Comparison of ENCODE assay signal across 14 mouse cellular contexts in the genomic region with DNA sequence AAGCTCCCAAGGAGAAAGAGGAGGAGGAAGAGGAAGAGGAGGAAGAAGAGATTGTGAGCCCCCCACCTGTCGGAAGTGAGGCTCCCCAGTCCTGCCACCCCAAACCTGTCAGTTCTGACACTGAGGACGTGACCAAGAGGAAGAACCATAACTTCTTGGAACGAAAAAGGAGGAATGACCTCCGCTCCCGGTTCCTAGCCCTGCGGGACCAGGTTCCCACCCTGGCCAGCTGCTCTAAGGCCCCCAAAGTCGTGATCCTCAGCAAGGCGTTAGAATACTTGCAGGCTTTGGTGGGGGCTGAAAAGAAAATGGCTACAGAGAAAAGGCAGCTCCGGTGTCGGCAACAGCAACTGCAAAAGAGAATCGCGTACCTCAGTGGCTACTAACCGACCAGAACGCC. TPM values are rescaled to one million over a fixed set of nuclear protein-coding genes. Genes with fewer than 3 reads are reported as not detected.
A peak's percentile ranks its signal among the peaks of the same experiment; 100 is the strongest.
DNase-seq lines count a peak whose midpoint lies in the region; ATAC-seq and TF ChIP-seq lines count a peak whose summit lies in the region.
"Had no signal": no experiment of that assay in that cellular context is flagged by ENCODE, and none has a peak within 500 bp of the region (broad histone marks: within the 10 kb centered on the region; RNA-seq: fewer than 3 reads in every experiment).

No protein-coding gene starts in this region.

- intact Hi-C loops in gastrocnemius, adult 2 months (cut with DNase I), result no loop called here

- H3K4me3 ChIP-seq in gastrocnemius, adult 2 months, result peak overlapping the region; percentile 21
- H3K4me3 ChIP-seq in hindbrain, embryonic 13.5 days, result peak overlapping the region; percentile 87
- H3K4me3 ChIP-seq in midbrain, embryonic 13.5 days (replicated peaks), result peak overlapping the region; percentile 81
- H3K4me3 ChIP-seq in heart, embryonic 11.5 days (ENCODE audit: low read depth, low read length), result no peak overlapping the region
- H3K4me3 ChIP-seq: heart, adult 2 months; limb, embryonic 15.5 days had no signal

- peaks cover 59% of the 10 kb centered on the region for H3K4me1 ChIP-seq in hindbrain, embryonic 13.5 days (replicated peaks)
- H3K4me1 ChIP-seq in midbrain, embryonic 13.5 days (replicated peaks), result peaks cover 59% of the 10 kb centered on the region
- peaks cover 5% of the 10 kb centered on the region for H3K4me1 ChIP-seq in heart, embryonic 11.5 days (ENCODE audit: control insufficient read depth, insufficient read depth, low read length)

- peak overlapping the region; percentile 77 for H3K9ac ChIP-seq in hindbrain, embryonic 13.5 days
- peak overlapping the region; percentile 63 for H3K9ac ChIP-seq in midbrain, embryonic 13.5 days (replicated peaks)
- no peak overlapping the region for H3K9ac ChIP-seq in heart, embryonic 11.5 days (ENCODE audit: low read depth, low read length)
- H3K9ac ChIP-seq: limb, embryonic 15.5 days; lung, embryonic 14.5 days had no signal

- no peak for DNase-seq in gastrocnemius, adult 2 months
- DNase-seq in gastrocnemius, postnatal 25 days, result no peak
- no peak for DNase-seq in lung, postnatal 36 days
- no peak for DNase-seq in thymus, postnatal 36 days
- no peak for DNase-seq in lung, postnatal 25 days (ENCODE audit: low spot score)
- DNase-seq: heart, adult 2 months; heart, postnatal 14 days; kidney, postnatal 36 days; lung, embryonic 14.5 days had no signal

- TF ChIP-seq CTCF in gastrocnemius, adult 2 months (IDR thresholded peaks at IDR 0.05), result no peak

- no peaks in the 10 kb centered on the region for H3K9me3 ChIP-seq in hindbrain, embryonic 13.5 days
- H3K9me3 ChIP-seq in midbrain, embryonic 13.5 days, result no peaks in the 10 kb centered on the region
- H3K9me3 ChIP-seq in heart, embryonic 11.5 days (replicated peaks; ENCODE audit: control insufficient read depth, low read length), result no peaks in the 10 kb centered on the region
- H3K9me3 ChIP-seq: limb, embryonic 15.5 days had no signal

- no peak for ATAC-seq in hindbrain, embryonic 13.5 days (ENCODE audit: low FRiP score)
- ATAC-seq in midbrain, embryonic 13.5 days, result no peak
- ATAC-seq in heart, embryonic 11.5 days (replicated peaks; ENCODE audit: insufficient number of reproducible peaks, low FRiP score, low TSS enrichment), result no peak
- ATAC-seq: intestine, postnatal 0 days had no signal

- WGBS in hindbrain, embryonic 13.5 days, result 28% methylated on average over 14 of the region's 14 CpGs
- WGBS in midbrain, embryonic 13.5 days, result 20% methylated on average over 14 of the region's 14 CpGs
- 67% methylated on average over 14 of the region's 14 CpGs for WGBS in heart, embryonic 11.5 days (ENCODE audit: insufficient replicate concordance)

- no peak overlapping the region for H3K27ac ChIP-seq in gastrocnemius, adult 2 months
- H3K27ac ChIP-seq in hindbrain, embryonic 13.5 days, result peak overlapping the region; percentile 94
- peak overlapping the region; percentile 96 for H3K27ac ChIP-seq in midbrain, embryonic 13.5 days
- H3K27ac ChIP-seq in heart, embryonic 11.5 days (ENCODE audit: low read depth, low read length), result no peak overlapping the region
- H3K27ac ChIP-seq: heart, adult 2 months; limb, embryonic 15.5 days had no signal

- H3K36me3 ChIP-seq in hindbrain, embryonic 13.5 days, result peaks cover 25% of the 10 kb centered on the region
- peaks cover 40% of the 10 kb centered on the region for H3K36me3 ChIP-seq in midbrain, embryonic 13.5 days
- H3K36me3 ChIP-seq in heart, embryonic 11.5 days (ENCODE audit: control insufficient read depth, insufficient read depth, low read length), result no peaks in the 10 kb centered on the region

- H3K27me3 ChIP-seq in hindbrain, embryonic 13.5 days, result no peaks in the 10 kb centered on the region
- H3K27me3 ChIP-seq in midbrain, embryonic 13.5 days, result no peaks in the 10 kb centered on the region
- peaks cover 49% of the 10 kb centered on the region for H3K27me3 ChIP-seq in heart, embryonic 11.5 days (ENCODE audit: control insufficient read depth, insufficient read depth, low read length)
- H3K27me3 ChIP-seq: limb, embryonic 15.5 days had no signal

- peak overlapping the region; percentile 83 for H3K4me2 ChIP-seq in hindbrain, embryonic 13.5 days
- peak overlapping the region; percentile 84 for H3K4me2 ChIP-seq in midbrain, embryonic 13.5 days (replicated peaks)
- H3K4me2 ChIP-seq in heart, embryonic 11.5 days, result no peak overlapping the region
- H3K4me2 ChIP-seq: limb, embryonic 15.5 days had no signal

RNA-seq across cellular contexts. Expression of a gene that starts 4.7 kb away (rescaled TPM):
- under 1 TPM; 0.13 to 0.42 TPM for total RNA-seq in gastrocnemius, adult 2 months (2021)
- total RNA-seq in gastrocnemius, postnatal 25 days (2021), result under 1 TPM; 0.46 to 0.62 TPM
- polyA plus RNA-seq in hindbrain, embryonic 13.5 days (2015; fragmentation: Nextera tagmentation; extraction: Ambion mirVana), result 75.9 and 77.3 TPM in 2 replicates
- 95.2 and 101 TPM in 2 replicates for polyA plus RNA-seq in midbrain, embryonic 13.5 days (2015; fragmentation: Nextera tagmentation; extraction: Ambion mirVana)
- polyA plus RNA-seq in heart, embryonic 11.5 days (2014; fragmentation: Nextera tagmentation; extraction: Ambion mirVana), result 1.8 and 2.1 TPM in 2 replicates

RNA-seq across cellular contexts. Expression of a gene that starts 16.3 kb away (rescaled TPM):
- 1 to 10 TPM; 6.0 to 7.2 TPM for total RNA-seq in gastrocnemius, adult 2 months (2021)
- total RNA-seq in gastrocnemius, postnatal 25 days (2021), result 1 to 10 TPM; 6.7 to 7.6 TPM
- 25.4 and 27.1 TPM in 2 replicates for polyA plus RNA-seq in hindbrain, embryonic 13.5 days (2015; fragmentation: Nextera tagmentation; extraction: Ambion mirVana)
- 27.6 and 30.9 TPM in 2 replicates for polyA plus RNA-seq in midbrain, embryonic 13.5 days (2015; fragmentation: Nextera tagmentation; extraction: Ambion mirVana)
- polyA plus RNA-seq in heart, embryonic 11.5 days (2014; fragmentation: Nextera tagmentation; extraction: Ambion mirVana), result 13.6 and 14.4 TPM in 2 replicates

RNA-seq across cellular contexts. Expression of a gene that starts 39.1 kb away (rescaled TPM):
- under 1 TPM in 1 of 2 experiments, not detected in 1; 0.10 TPM for total RNA-seq in gastrocnemius, adult 2 months (2021)
- under 1 TPM; 0.24 to 0.26 TPM for total RNA-seq in gastrocnemius, postnatal 25 days (2021)
- polyA plus RNA-seq in hindbrain, embryonic 13.5 days (2015; fragmentation: Nextera tagmentation; extraction: Ambion mirVana), result 29.6 and 36.7 TPM in 2 replicates
- polyA plus RNA-seq in midbrain, embryonic 13.5 days (2015; fragmentation: Nextera tagmentation; extraction: Ambion mirVana), result 31.7 and 32.5 TPM in 2 replicates
- polyA plus RNA-seq in heart, embryonic 11.5 days (2014; fragmentation: Nextera tagmentation; extraction: Ambion mirVana), result 1.2 and 1.3 TPM in 2 replicates

Comparison
In these comparisons a context has a peak if more than half of its experiments do, and no peak if none do; other contexts are left out.
1. H3K27ac ChIP-seq: peak in hindbrain, embryonic 13.5 days (single experiment) and midbrain, embryonic 13.5 days (single experiment); none in gastrocnemius, adult 2 months (single experiment) and heart, embryonic 11.5 days (single experiment).
2. RNA of a gene that starts 4.7 kb away (polyA plus RNA-seq): 95.2 to 101 TPM in midbrain, embryonic 13.5 days and 75.9 to 77.3 TPM in hindbrain, embryonic 13.5 days; 1.8 to 2.1 TPM in heart, embryonic 11.5 days; every median in the first group is over 10 times any median in the second.
3. RNA of a gene that starts 39.1 kb away (polyA plus RNA-seq): 29.6 to 36.7 TPM in hindbrain, embryonic 13.5 days and 31.7 to 32.5 TPM in midbrain, embryonic 13.5 days; 1.2 to 1.3 TPM in heart, embryonic 11.5 days; every median in the first group is over 10 times any median in the second.